ENCODE assay signal across 10 mouse cellular contexts in the genomic region with DNA sequence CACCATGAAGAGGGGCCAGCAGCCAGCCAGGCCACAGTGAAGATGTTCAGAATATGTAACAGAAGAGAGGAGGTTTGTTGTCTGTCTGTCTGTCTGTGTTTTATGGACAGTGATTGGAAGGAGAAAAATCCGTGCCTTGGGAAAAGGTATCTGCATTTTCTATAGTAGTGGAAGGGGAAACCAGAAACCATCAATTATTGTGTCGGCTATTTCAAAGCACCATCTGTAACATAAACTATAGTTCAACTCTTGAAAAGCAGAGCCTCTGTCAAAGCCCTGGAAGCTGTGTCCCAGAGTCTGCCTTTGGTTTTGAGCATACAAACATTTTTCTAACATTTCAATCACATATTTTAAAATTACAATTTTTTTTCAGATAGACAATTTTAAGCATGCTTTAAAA. TPM values are rescaled to one million over a fixed set of nuclear protein-coding genes. Genes with fewer than 3 reads are reported as not detected.
A peak's percentile ranks its signal among the peaks of the same experiment; 100 is the strongest.
DNase-seq lines count a peak whose midpoint lies in the region; ATAC-seq and TF ChIP-seq lines count a peak whose summit lies in the region.
"Had no signal": no experiment of that assay in that cellular context is flagged by ENCODE, and none has a peak within 500 bp of the region (broad histone marks: within the 10 kb centered on the region; RNA-seq: fewer than 3 reads in every experiment).

No protein-coding gene starts in this region.

- no peaks in the 10 kb centered on the region for H3K27me3 ChIP-seq in heart, embryonic 11.5 days (ENCODE audit: control insufficient read depth, insufficient read depth, low read length)
- H3K27me3 ChIP-seq in lung, embryonic 15.5 days, result no peaks in the 10 kb centered on the region
- H3K27me3 ChIP-seq in neural tube, embryonic 14.5 days (ENCODE audit: control insufficient read depth, insufficient read depth, low read length), result no peaks in the 10 kb centered on the region
- peaks cover 1% of the 10 kb centered on the region; the same call in 1 of the 2 replicates for H3K27me3 ChIP-seq in cerebellum, adult 2 months (ENCODE audit: control insufficient read depth, insufficient read depth, low read length)

- ATAC-seq in heart, embryonic 11.5 days (replicated peaks; ENCODE audit: insufficient number of reproducible peaks, low FRiP score, low TSS enrichment), result no peak
- ATAC-seq in lung, embryonic 15.5 days (ENCODE audit: borderline replicate concordance, extremely low read depth, low FRiP score, low TSS enrichment), result no peak
- no peak for ATAC-seq in neural tube, embryonic 14.5 days (ENCODE audit: low read depth)
- ATAC-seq: forebrain, embryonic 13.5 days had no signal

- H3K27ac ChIP-seq in heart, embryonic 11.5 days (ENCODE audit: low read depth, low read length), result no peak overlapping the region
- H3K27ac ChIP-seq in lung, embryonic 15.5 days, result no peak overlapping the region; the same call in 1 of the 2 replicates
- H3K27ac ChIP-seq in neural tube, embryonic 14.5 days (ENCODE audit: low read depth, low read length), result no peak overlapping the region
- no peak overlapping the region for H3K27ac ChIP-seq in cerebellum, adult 2 months (ENCODE audit: insufficient read depth, low read length)
- H3K27ac ChIP-seq: forebrain, embryonic 13.5 days had no signal

- no peaks in the 10 kb centered on the region for H3K36me3 ChIP-seq in heart, embryonic 11.5 days (ENCODE audit: control insufficient read depth, insufficient read depth, low read length)
- H3K36me3 ChIP-seq in lung, embryonic 15.5 days, result no peaks in the 10 kb centered on the region
- no peaks in the 10 kb centered on the region for H3K36me3 ChIP-seq in neural tube, embryonic 14.5 days (ENCODE audit: control insufficient read depth, insufficient read depth, low read length)

- DNase-seq in heart, adult 18-20 months, result no peak
- DNase-seq in lung, postnatal 4 days, result no peak
- peak; percentile 38 for DNase-seq in forelimb bud, embryonic 11.5 days (ENCODE audit: low read depth, low spot score)
- DNase-seq in cerebellum, adult 2 months, result no peak
- DNase-seq in gastrocnemius, postnatal 25 days, result no peak
- DNase-seq: kidney, postnatal 10 days had no signal

- peak overlapping the region; percentile 54; the same call in 1 of the 2 replicates for H3K9ac ChIP-seq in heart, embryonic 11.5 days (ENCODE audit: low read depth, low read length)
- H3K9ac ChIP-seq in lung, embryonic 15.5 days, result no peak overlapping the region
- H3K9ac ChIP-seq in neural tube, embryonic 14.5 days (replicated peaks; ENCODE audit: low read depth, low read length), result no peak overlapping the region
- H3K9ac ChIP-seq: forebrain, embryonic 13.5 days had no signal

- 41% methylated on average over 2 of the region's 2 CpGs for WGBS in heart, embryonic 11.5 days (ENCODE audit: insufficient replicate concordance)
- WGBS in lung, embryonic 15.5 days, result 25% methylated on average over 2 of the region's 2 CpGs
- WGBS in neural tube, embryonic 14.5 days, result 13% methylated on average over 2 of the region's 2 CpGs
- 96% methylated on average over 2 of the region's 2 CpGs for WGBS in cerebellum, adult 2 months

- H3K4me2 ChIP-seq in heart, embryonic 11.5 days, result peak overlapping the region; percentile 59
- peak overlapping the region; percentile 41 for H3K4me2 ChIP-seq in lung, embryonic 15.5 days
- H3K4me2 ChIP-seq in neural tube, embryonic 14.5 days (ENCODE audit: low read depth, low read length), result no peak overlapping the region
- H3K4me2 ChIP-seq: forebrain, embryonic 13.5 days had no signal

- peaks cover 14% of the 10 kb centered on the region; the same call in 1 of the 2 replicates for H3K4me1 ChIP-seq in heart, embryonic 11.5 days (ENCODE audit: control insufficient read depth, insufficient read depth, low read length)
- H3K4me1 ChIP-seq in lung, embryonic 15.5 days, result peaks cover 20% of the 10 kb centered on the region; the same call in 1 of the 2 replicates
- no peaks in the 10 kb centered on the region for H3K4me1 ChIP-seq in neural tube, embryonic 14.5 days (ENCODE audit: control insufficient read depth, insufficient read depth, low read length)
- H3K4me1 ChIP-seq in cerebellum, adult 2 months (ENCODE audit: control insufficient read depth, insufficient read depth, low read length), result no peaks in the 10 kb centered on the region

- no peak for TF ChIP-seq POLR2A in cerebellum, adult 2 months (IDR thresholded peaks at IDR 0.05; ENCODE audit: borderline replicate concordance, insufficient read depth, low read length)

- no peaks in the 10 kb centered on the region for H3K9me3 ChIP-seq in heart, embryonic 11.5 days (replicated peaks; ENCODE audit: control insufficient read depth, low read length)
- H3K9me3 ChIP-seq in lung, embryonic 15.5 days, result no peaks in the 10 kb centered on the region
- no peaks in the 10 kb centered on the region for H3K9me3 ChIP-seq in neural tube, embryonic 14.5 days (ENCODE audit: control insufficient read depth, low read length)
- H3K9me3 ChIP-seq: forebrain, embryonic 13.5 days had no signal

- TF ChIP-seq CTCF in cerebellum, adult 2 months (IDR thresholded peaks at IDR 0.05; ENCODE audit: borderline replicate concordance, insufficient read depth, low read depth, low read length), result no peak

- peak overlapping the region; percentile 26 for H3K4me3 ChIP-seq in heart, embryonic 11.5 days (ENCODE audit: low read depth, low read length)
- peak overlapping the region; percentile 32 for H3K4me3 ChIP-seq in lung, embryonic 15.5 days
- H3K4me3 ChIP-seq in neural tube, embryonic 14.5 days (ENCODE audit: low read depth, low read length), result 0 out of 2 replicates have a peak overlapping the region, but pooled peaks have one; percentile 13
- no peak overlapping the region for H3K4me3 ChIP-seq in cerebellum, adult 2 months (replicated peaks; ENCODE audit: insufficient read depth, low read depth, low read length)
- H3K4me3 ChIP-seq: forebrain, embryonic 13.5 days had no signal

RNA-seq across cellular contexts. Expression of a gene that starts 55.8 kb away (rescaled TPM):
- polyA plus RNA-seq in heart, embryonic 11.5 days (2014; fragmentation: Nextera tagmentation; extraction: Ambion mirVana), result 34.2 and 36.6 TPM in 2 replicates
- total RNA-seq in heart, adult 18-20 months (2021), result 10 to 100 TPM; 70.2 to 79.9 TPM
- 55.4 and 57.6 TPM in 2 replicates for polyA plus RNA-seq in lung, embryonic 15.5 days (2015; fragmentation: Nextera tagmentation; extraction: Ambion mirVana)
- polyA plus RNA-seq in neural tube, embryonic 14.5 days (2014; fragmentation: Nextera tagmentation; extraction: Ambion mirVana), result 35.7 and 38.3 TPM in 2 replicates
- 8.4 and 9.3 TPM in 2 replicates for polyA plus RNA-seq in cerebellum, adult 2 months (2012; rRNA removed)
- 10 to 100 TPM; 27.5 to 28.7 TPM for total RNA-seq in gastrocnemius, postnatal 25 days (2021)
